Mouse (Mus musculus) 3T3-L1 (cell line): ENCODE data around the gene Gan.

Experiments used
- DNase-seq: peaks from one replicate; pipeline ENCODE4 v3.0.0-alpha.2; 2015; ENCODE audit warnings: low read depth, low spot score

The Gan gene

GRCm38 (mm10) chr8:117200803-117201202 is 42.9 kb downstream of the Gan start:
- DNase-seq, result no peak

GRCm38 (mm10) chr8:117201221-117202017 is 43.5 kb downstream of the Gan start:
- no peak for DNase-seq

- DNase-seq, result no peak
Observed at GRCm38 (mm10) chr8:117203085-117203484, 45.1 kb downstream of the Gan start.

- no peak for DNase-seq
Observed at GRCm38 (mm10) chr8:117205884-117206283, 47.9 kb downstream of the Gan start.

- DNase-seq, result no peak
Observed at GRCm38 (mm10) chr8:117206636-117207035, 48.7 kb downstream of the Gan start.

GRCm38 (mm10) chr8:117209150-117209549 is 51.2 kb downstream of the Gan start:
- no peak for DNase-seq

GRCm38 (mm10) chr8:117212100-117212499 is 54.2 kb downstream of the Gan start:
- no peak for DNase-seq

GRCm38 (mm10) chr8:117217724-117218123 is 59.8 kb downstream of the Gan start:
- no peak for DNase-seq

GRCm38 (mm10) chr8:117222396-117222795 is 64.5 kb downstream of the Gan start:
- DNase-seq, result peak; percentile 14

- DNase-seq, result peak; percentile 97
Observed at GRCm38 (mm10) chr8:117224630-117225029, 66.7 kb downstream of the Gan start.

- DNase-seq, result no peak
Observed at GRCm38 (mm10) chr8:117226306-117226705, 68.4 kb downstream of the Gan start.

GRCm38 (mm10) chr8:117227339-117227738 is 69.4 kb downstream of the Gan start:
- DNase-seq, result no peak

GRCm38 (mm10) chr8:117233199-117233598 is 75.3 kb downstream of the Gan start:
- DNase-seq, result no peak

- no peak for DNase-seq
Observed at GRCm38 (mm10) chr8:117236531-117236930, 78.6 kb downstream of the Gan start.

GRCm38 (mm10) chr8:117240326-117240725 is 82.4 kb downstream of the Gan start:
- no peak for DNase-seq

- DNase-seq, result no peak
Observed at GRCm38 (mm10) chr8:117240841-117241494, 83.0 kb downstream of the Gan start.

- DNase-seq, result no peak
Observed at GRCm38 (mm10) chr8:117241848-117242247, 83.9 kb downstream of the Gan start.

GRCm38 (mm10) chr8:117242286-117242685 is 84.4 kb downstream of the Gan start:
- DNase-seq, result no peak

GRCm38 (mm10) chr8:117244601-117245000 is 86.7 kb downstream of the Gan start:
- DNase-seq, result no peak

- DNase-seq, result no peak
Observed at GRCm38 (mm10) chr8:117248341-117248740, 90.4 kb downstream of the Gan start.

- no peak for DNase-seq
Observed at GRCm38 (mm10) chr8:117251086-117251681, 93.2 kb downstream of the Gan start.

- peak; percentile 25 for DNase-seq
Observed at GRCm38 (mm10) chr8:117252650-117253049, 94.7 kb downstream of the Gan start.
